Mouse (Mus musculus) olfactory bulb, adult 2 months (tissue): ENCODE results near the gene Mapt. TPM values are rescaled to one million over a fixed set of nuclear protein-coding genes. Genes with fewer than 3 reads are reported as not detected.

Source experiments
- H3K27ac ChIP-seq: fragments of 200-500 bp; 2 replicates; pipeline ENCODE4 v1.5.1; 2012; ENCODE audit warnings: low read depth, low read length; ENCODE audit not compliant: insufficient read depth
- H3K4me1 ChIP-seq: fragments of 200-500 bp; 2 replicates; pipeline ENCODE4 v1.6.1; 2012; ENCODE audit warnings: low read length; ENCODE audit not compliant: control insufficient read depth, insufficient read depth
- H3K4me3 ChIP-seq: fragments of 200-500 bp; 2 replicates; pipeline ENCODE4 v1.5.1; 2012; ENCODE audit warnings: mild to moderate bottlenecking, low read depth, low read length, moderate library complexity; ENCODE audit not compliant: insufficient read depth
- CTCF ChIP-seq: fragments of 200-500 bp; IDR thresholded peaks from 2 replicates; pipeline ENCODE4 v1.5.1; 2012; ENCODE audit warnings: low read depth, mild to moderate bottlenecking, low read length, moderate library complexity; ENCODE audit not compliant: insufficient read depth
- POLR2A ChIP-seq: fragments of 200-500 bp; IDR thresholded peaks from 2 replicates; pipeline ENCODE4 v1.6.1; 2012; ENCODE audit warnings: mild to moderate bottlenecking, low read depth, low read length, moderate library complexity; ENCODE audit not compliant: insufficient read depth
- WGBS: fragments of 180-500 bp; shearing (Covaris S2); methylation state at CpG from one replicate; pipeline ENCODE4 v1.1.7; 2018; 5-methylcytosine and 5-hydroxymethylcytosine counted together
- polyA plus RNA-seq: library from polyadenylated mRNA; stranded (reverse); fragments of >200 nt; gene quantifications from 2 replicates; pipeline ENCODE4 v1.2.4, GENCODE M21; 2012; ENCODE audit warnings: low replicate concordance; ENCODE audit not compliant: missing spikeins, insufficient read depth, insufficient read length

Gene Mapt
- polyA plus RNA-seq, 1 experiment: not detected

GRCm38 (mm10) chr11:104331208-104331607 is 100.0 kb downstream of the Mapt start:
- H3K4me1 ChIP-seq: peaks cover 5% of the 10 kb centered on the region; the same call in 1 of the 2 replicates
- H3K27ac ChIP-seq: no peak overlapping the region
- 73% methylated on average over 3 of the region's 3 CpGs for WGBS
- no peak for TF ChIP-seq POLR2A
- TF ChIP-seq CTCF: no peak
- H3K4me3 ChIP-seq: no peak overlapping the region

GRCm38 (mm10) chr11:104332105-104332504 is 100.9 kb downstream of the Mapt start:
- peaks cover 5% of the 10 kb centered on the region; the same call in 1 of the 2 replicates for H3K4me1 ChIP-seq
- WGBS: 33% methylated on average over 5 of the region's 5 CpGs
- H3K4me3 ChIP-seq: no peak overlapping the region
- no peak overlapping the region for H3K27ac ChIP-seq
- no peak for TF ChIP-seq CTCF
- TF ChIP-seq POLR2A: no peak

DNA sequence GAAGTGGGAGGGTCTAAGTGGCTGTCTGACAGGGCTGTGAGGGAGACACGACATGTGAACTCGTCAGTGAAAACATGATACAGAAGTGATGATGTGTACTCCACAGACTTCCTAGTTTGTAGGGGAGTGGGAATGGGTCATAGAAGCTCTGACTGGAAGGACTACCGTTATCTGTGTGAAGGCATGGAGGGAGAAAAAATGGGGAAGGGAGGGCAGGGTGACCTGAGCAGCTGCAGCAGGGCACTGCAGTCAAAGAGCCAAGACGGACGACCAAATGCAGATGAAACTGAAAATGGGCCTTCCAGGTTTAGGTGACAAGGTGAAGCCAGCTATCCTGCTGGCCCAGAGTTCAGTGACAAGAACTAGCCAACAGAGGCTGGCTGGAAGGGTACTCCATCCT is 102.9 kb downstream of the Mapt start:
- no peak overlapping the region for H3K27ac ChIP-seq
- H3K4me1 ChIP-seq: peaks cover 5% of the 10 kb centered on the region; the same call in 1 of the 2 replicates
- WGBS: 53% methylated on average over 5 of the region's 5 CpGs
- TF ChIP-seq POLR2A (no peak), CTCF (no peak)
- H3K4me3 ChIP-seq: no peak overlapping the region

DNA sequence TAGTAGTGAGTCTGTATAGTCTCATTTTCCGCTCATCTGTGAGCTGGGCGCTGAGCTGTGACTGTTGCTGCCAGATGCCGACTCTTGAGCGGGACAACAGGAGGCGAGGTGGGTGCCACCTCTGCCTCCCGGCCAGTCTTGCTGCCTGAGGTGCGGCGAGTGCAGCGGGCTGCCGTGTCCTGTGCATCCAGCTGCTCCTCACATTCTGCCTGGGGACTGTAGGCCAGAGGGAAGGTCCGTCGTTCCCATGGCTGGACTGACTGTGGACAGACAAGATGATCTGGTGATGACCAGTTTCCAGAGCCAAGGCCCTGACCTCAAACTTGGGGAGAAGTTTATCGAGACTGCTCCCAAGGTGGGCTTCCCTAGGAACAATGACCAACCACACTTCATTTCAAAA is 103.8 kb downstream of the Mapt start:
- TF ChIP-seq CTCF: no peak
- TF ChIP-seq POLR2A: no peak
- H3K4me1 ChIP-seq: peaks cover 2% of the 10 kb centered on the region; the same call in 1 of the 2 replicates
- 81% methylated on average over 13 of the region's 13 CpGs for WGBS
- H3K27ac ChIP-seq: no peak overlapping the region
- no peak overlapping the region for H3K4me3 ChIP-seq

DNA sequence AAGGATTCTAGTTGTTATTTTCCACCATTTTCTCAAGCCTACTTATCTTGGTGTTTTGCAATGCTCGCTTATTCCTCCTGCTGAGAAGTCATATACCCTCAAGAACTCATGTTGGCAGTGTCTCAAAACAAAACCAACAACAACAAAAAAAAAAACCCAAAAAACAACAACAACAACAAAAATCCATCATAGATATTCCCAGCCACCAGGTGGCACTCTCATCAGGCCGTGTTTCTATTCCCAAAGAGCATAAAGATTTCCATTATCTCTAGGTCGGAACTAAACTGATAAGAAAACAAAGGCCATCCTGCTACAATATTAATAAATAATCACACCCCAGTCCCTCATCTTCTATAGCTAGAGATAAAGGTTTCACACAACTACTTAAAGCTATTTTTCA is 115.7 kb downstream of the Mapt start:
- no peak for TF ChIP-seq CTCF
- no peak for TF ChIP-seq POLR2A
- 26% methylated on average over 3 of the region's 3 CpGs for WGBS

GRCm38 (mm10) chr11:104361790-104362189 is 130.6 kb downstream of the Mapt start:
- Histone ChIP-seq H3K4me1 (no peaks in the 10 kb centered on the region), H3K27ac (no peak overlapping the region), H3K4me3 (no peak overlapping the region)
- TF ChIP-seq CTCF (no peak), POLR2A (no peak)
- 32% methylated on average over 2 of the region's 2 CpGs for WGBS

More for the DNA sequence above, 115.7 kb downstream of the Mapt start:
- Histone ChIP-seq H3K4me1 (peaks cover 3% of the 10 kb centered on the region; the same call in 1 of the 2 replicates), H3K4me3 (no peak overlapping the region), H3K27ac (no peak overlapping the region)

GRCm38 (mm10) chr11:104362704-104363103 is 131.5 kb downstream of the Mapt start:
- Histone ChIP-seq H3K27ac (no peak overlapping the region), H3K4me3 (no peak overlapping the region), H3K4me1 (no peaks in the 10 kb centered on the region)
- 97% methylated on average over 1 of the region's 1 CpGs for WGBS
- TF ChIP-seq POLR2A: no peak
- no peak for TF ChIP-seq CTCF

- WGBS: 89% methylated on average over 2 of the region's 2 CpGs
- Histone ChIP-seq H3K4me1 (no peaks in the 10 kb centered on the region), H3K27ac (no peak overlapping the region), H3K4me3 (no peak overlapping the region)
- no peak for TF ChIP-seq CTCF
- no peak for TF ChIP-seq POLR2A
Observed at GRCm38 (mm10) chr11:104363823-104364600, 132.8 kb downstream of the Mapt start.

GRCm38 (mm10) chr11:104367486-104368190 is 136.4 kb downstream of the Mapt start:
- TF ChIP-seq POLR2A: no peak
- no peak for TF ChIP-seq CTCF
- H3K4me3 ChIP-seq: no peak overlapping the region
- 76% methylated on average over 5 of the region's 5 CpGs for WGBS

More at GRCm38 (mm10) chr11:104367486-104368190, 136.4 kb downstream of the Mapt start:
- Histone ChIP-seq H3K27ac (no peak overlapping the region), H3K4me1 (no peaks in the 10 kb centered on the region)
